Mouse (Mus musculus) liver, adult 2 months (tissue): ENCODE measurements around the gene Tespa1. TPM values are rescaled to one million over a fixed set of nuclear protein-coding genes. Genes with fewer than 3 reads are reported as not detected.
A peak's percentile ranks its signal among the peaks of the same experiment; 100 is the strongest.
"Not testable (repeated sequence)": the region's sequence is repeated elsewhere in the genome, so short reads cannot be mapped to it uniquely, and the experiment has no call there.

Source experiments
- DNase-seq: peaks from one replicate; pipeline ENCODE4 v3.0.0-alpha.2; 2011; ENCODE audit warnings: low read depth, low spot score; ENCODE audit errors: extremely low read depth
- H3K27ac ChIP-seq: fragments of 200-500 bp; replicated peaks from 2 replicates; pipeline ENCODE4 v1.5.1; 2012; ENCODE audit warnings: low read depth, mild to moderate bottlenecking, control low read depth, inconsistent platforms, low read length; ENCODE audit not compliant: insufficient read depth
- H3K27me3 ChIP-seq: fragments of 200-500 bp; 2 replicates; pipeline ENCODE4 v1.6.1; 2012; ENCODE audit warnings: mild to moderate bottlenecking, moderate library complexity, low read length, inconsistent platforms; ENCODE audit not compliant: control insufficient read depth, insufficient read depth
- H3K36me3 ChIP-seq: fragments of 200-500 bp; 2 replicates; pipeline ENCODE4 v1.6.1; 2012; ENCODE audit warnings: low read length, inconsistent platforms; ENCODE audit not compliant: control insufficient read depth, insufficient read depth
- H3K4me1 ChIP-seq: fragments of 200-500 bp; 2 replicates; pipeline ENCODE4 v1.6.1; 2011; ENCODE audit warnings: low read length; ENCODE audit not compliant: control insufficient read depth, insufficient read depth
- H3K4me3 ChIP-seq: fragments of 200-500 bp; 2 replicates; pipeline ENCODE4 v1.5.1; 2011; ENCODE audit warnings: low read depth, mild to moderate bottlenecking, control low read depth, low read length, moderate library complexity; ENCODE audit not compliant: insufficient read depth
- H3K79me2 ChIP-seq: fragments of 200-500 bp; 2 replicates; pipeline ENCODE4 v1.6.1; 2012; ENCODE audit warnings: inconsistent platforms, mild to moderate bottlenecking, low read length, moderate library complexity; ENCODE audit not compliant: control insufficient read depth, insufficient read depth
- H3K9ac ChIP-seq: fragments of 200-500 bp; 2 replicates; pipeline ENCODE4 v1.6.1; 2012; ENCODE audit warnings: low read depth, mild to moderate bottlenecking, control low read depth, inconsistent platforms, low read length
- CTCF ChIP-seq: fragments of 200-500 bp; IDR thresholded peaks from 2 replicates; pipeline ENCODE4 v1.5.1; 2011; ENCODE audit warnings: low read depth, low read length, control low read depth
- POLR2A ChIP-seq: fragments of 200-500 bp; IDR thresholded peaks from 2 replicates; pipeline ENCODE4 v1.6.1; 2011; ENCODE audit warnings: low read length, control low read depth; ENCODE audit not compliant: insufficient read depth; ENCODE audit errors: extremely low read depth
- WGBS: fragments of 180-500 bp; shearing (Covaris S2); methylation state at CpG from one replicate; pipeline ENCODE4 v1.1.7; 2018; 5-methylcytosine and 5-hydroxymethylcytosine counted together
- polyA plus RNA-seq: library from polyadenylated mRNA; depleted of rRNA; stranded (reverse); fragments of >200 nt; gene quantifications from 2 replicates; pipeline ENCODE4 v1.2.3, GENCODE M21; 2012
- total RNA-seq: library from RNA; depleted of rRNA; stranded (reverse); fragments of >200 nt; gene quantifications from 2 replicates; pipeline ENCODE4 v1.2.3, GENCODE M21; 2014

Tespa1 gene
- total and polyA plus RNA-seq, 2 experiments, result 0.11 to 0.74 TPM

GRCm38 (mm10) chr10:130336385-130336784, 13.7 kb downstream of the Tespa1 start:
- no peak for TF ChIP-seq POLR2A
- 51% methylated on average over 1 of the region's 1 CpGs for WGBS
- H3K79me2 ChIP-seq, result no peaks in the 10 kb centered on the region
- H3K9ac ChIP-seq, result no peak overlapping the region
- H3K27ac ChIP-seq, result no peak overlapping the region
- no peaks in the 10 kb centered on the region for H3K4me1 ChIP-seq
- H3K4me3 ChIP-seq, result no peak overlapping the region
- H3K36me3 ChIP-seq, result no peaks in the 10 kb centered on the region
- no peaks in the 10 kb centered on the region for H3K27me3 ChIP-seq
- DNase-seq, result no peak

GRCm38 (mm10) chr10:130337581-130337980, 14.9 kb downstream of the Tespa1 start:
- DNase-seq, result no peak
- TF ChIP-seq CTCF (no peak), POLR2A (no peak)
- H3K36me3 ChIP-seq, result no peaks in the 10 kb centered on the region
- WGBS, result 62% methylated on average over 2 of the region's 2 CpGs
- no peak overlapping the region for H3K9ac ChIP-seq
- H3K27ac ChIP-seq, result no peak overlapping the region
- no peak overlapping the region for H3K4me3 ChIP-seq
- no peaks in the 10 kb centered on the region for H3K79me2 ChIP-seq
- no peaks in the 10 kb centered on the region for H3K27me3 ChIP-seq
- no peaks in the 10 kb centered on the region for H3K4me1 ChIP-seq

GRCm38 (mm10) chr10:130340050-130340449, 17.4 kb downstream of the Tespa1 start:
- H3K27ac ChIP-seq, H3K9ac ChIP-seq, H3K36me3 ChIP-seq, DNase-seq, H3K79me2 ChIP-seq, H3K4me1 ChIP-seq, H3K4me3 ChIP-seq, H3K27me3 ChIP-seq: not testable (repeated sequence)
- WGBS, result 85% methylated on average over 4 of the region's 4 CpGs

- Histone ChIP-seq H3K79me2 (no peaks in the 10 kb centered on the region), H3K4me1 (no peaks in the 10 kb centered on the region), H3K27me3 (no peaks in the 10 kb centered on the region), H3K9ac (no peak overlapping the region), H3K4me3 (no peak overlapping the region), H3K27ac (no peak overlapping the region), H3K36me3 (no peaks in the 10 kb centered on the region)
- TF ChIP-seq POLR2A (no peak), CTCF (no peak)
- no peak for DNase-seq
- 86% methylated on average over 1 of the region's 1 CpGs for WGBS
Measured at GRCm38 (mm10) chr10:130344056-130344455, 21.4 kb downstream of the Tespa1 start.

GRCm38 (mm10) chr10:130363438-130364164, 40.9 kb downstream of the Tespa1 start:
- no peak overlapping the region for H3K9ac ChIP-seq
- no peaks in the 10 kb centered on the region for H3K79me2 ChIP-seq
- no peak overlapping the region for H3K27ac ChIP-seq
- TF ChIP-seq POLR2A, result no peak
- peak; percentile 51 for TF ChIP-seq CTCF
- DNase-seq, result peak; percentile 48
- H3K36me3 ChIP-seq, result no peaks in the 10 kb centered on the region
- H3K4me3 ChIP-seq, result no peak overlapping the region
- no peaks in the 10 kb centered on the region for H3K27me3 ChIP-seq
- no peaks in the 10 kb centered on the region for H3K4me1 ChIP-seq
- WGBS, result 54% methylated on average over 2 of the region's 2 CpGs

GRCm38 (mm10) chr10:130364766-130365165, 42.1 kb downstream of the Tespa1 start:
- DNase-seq, result no peak
- no peaks in the 10 kb centered on the region for H3K27me3 ChIP-seq
- H3K36me3 ChIP-seq, result no peaks in the 10 kb centered on the region
- H3K79me2 ChIP-seq, result no peaks in the 10 kb centered on the region
- H3K9ac ChIP-seq, result no peak overlapping the region
- H3K4me3 ChIP-seq, result no peak overlapping the region
- no peak for TF ChIP-seq POLR2A
- no peak for TF ChIP-seq CTCF
- no peaks in the 10 kb centered on the region for H3K4me1 ChIP-seq
- no peak overlapping the region for H3K27ac ChIP-seq
